Mouse (Mus musculus) heart, adult 18-20 months (tissue): ENCODE results near the gene Racgap1. TPM values are rescaled to one million over a fixed set of nuclear protein-coding genes. Genes with fewer than 3 reads are reported as not detected.

Experiments used
- DNase-seq, 2 experiments: peaks; one replicate each; pipeline ENCODE4 v3.0.0; 2021 to 2022; ENCODE audit warnings: mixed read lengths in 1 of 2
- long read RNA-seq, 2 experiments: library from polyadenylated mRNA; stranded (forward); transcript quantifications; one replicate each; pipeline ENCODE4 v2.0.0; 2021
- total RNA-seq, 2 experiments: library from RNA; stranded (reverse); gene quantifications; 2 replicates each; pipeline ENCODE4 v1.2.3; 2021

Gene Racgap1
- total RNA-seq, result 1 to 10 TPM in 1 of 2 experiments, under 1 TPM in 1; 0.82 to 1.6 TPM
- long read RNA-seq, experiment 1, partial matches to known transcripts, result 0 of 2 reads
- long read RNA-seq, experiment 1, other reads (novel, unspliced or antisense), result 1 of 2 reads
- long read RNA-seq, experiment 2, partial matches to known transcripts, result 1 of 1 reads
- long read RNA-seq, experiment 2, other reads (novel, unspliced or antisense), result 0 of 1 reads

DNA sequence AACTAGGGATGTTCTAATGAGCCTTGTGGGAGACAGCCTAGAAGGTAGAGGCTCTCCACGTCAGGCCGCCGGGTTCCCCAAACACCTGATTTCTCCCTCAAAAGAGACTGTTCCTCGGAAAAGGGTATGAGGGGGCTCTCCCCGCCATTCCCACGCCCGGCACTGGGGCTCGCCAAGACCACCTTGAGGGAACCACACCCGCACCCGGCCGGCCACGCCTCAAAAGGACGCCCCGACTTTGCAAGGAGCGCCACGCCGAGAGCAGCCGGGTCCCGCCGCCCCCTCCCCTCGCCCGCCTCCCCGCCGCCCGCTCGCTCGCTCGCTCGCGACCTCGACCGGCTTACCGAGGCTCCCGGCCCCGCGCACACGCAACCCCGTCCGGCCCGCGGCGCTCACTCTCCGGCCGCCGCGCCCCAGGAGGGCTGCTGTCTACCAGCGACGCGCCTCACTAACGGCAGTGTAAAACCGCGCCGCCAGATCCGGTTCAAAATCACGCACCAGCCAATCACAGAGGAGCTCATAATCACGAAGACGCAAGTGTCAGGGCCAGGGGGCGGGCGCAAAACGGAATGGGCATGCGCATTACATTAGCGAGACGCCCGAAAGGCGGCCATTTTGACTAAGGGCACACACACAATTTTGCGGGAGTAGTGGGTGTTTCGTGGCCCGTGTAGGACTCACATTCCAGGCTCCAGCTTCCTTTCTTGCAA is at the start of gene Racgap1:
Gene Racgap1, minus strand, starts transcription at position 494 of the 710 bp plus-strand sequence.
- DNase-seq, result peak; percentile 97 to 98

DNA sequence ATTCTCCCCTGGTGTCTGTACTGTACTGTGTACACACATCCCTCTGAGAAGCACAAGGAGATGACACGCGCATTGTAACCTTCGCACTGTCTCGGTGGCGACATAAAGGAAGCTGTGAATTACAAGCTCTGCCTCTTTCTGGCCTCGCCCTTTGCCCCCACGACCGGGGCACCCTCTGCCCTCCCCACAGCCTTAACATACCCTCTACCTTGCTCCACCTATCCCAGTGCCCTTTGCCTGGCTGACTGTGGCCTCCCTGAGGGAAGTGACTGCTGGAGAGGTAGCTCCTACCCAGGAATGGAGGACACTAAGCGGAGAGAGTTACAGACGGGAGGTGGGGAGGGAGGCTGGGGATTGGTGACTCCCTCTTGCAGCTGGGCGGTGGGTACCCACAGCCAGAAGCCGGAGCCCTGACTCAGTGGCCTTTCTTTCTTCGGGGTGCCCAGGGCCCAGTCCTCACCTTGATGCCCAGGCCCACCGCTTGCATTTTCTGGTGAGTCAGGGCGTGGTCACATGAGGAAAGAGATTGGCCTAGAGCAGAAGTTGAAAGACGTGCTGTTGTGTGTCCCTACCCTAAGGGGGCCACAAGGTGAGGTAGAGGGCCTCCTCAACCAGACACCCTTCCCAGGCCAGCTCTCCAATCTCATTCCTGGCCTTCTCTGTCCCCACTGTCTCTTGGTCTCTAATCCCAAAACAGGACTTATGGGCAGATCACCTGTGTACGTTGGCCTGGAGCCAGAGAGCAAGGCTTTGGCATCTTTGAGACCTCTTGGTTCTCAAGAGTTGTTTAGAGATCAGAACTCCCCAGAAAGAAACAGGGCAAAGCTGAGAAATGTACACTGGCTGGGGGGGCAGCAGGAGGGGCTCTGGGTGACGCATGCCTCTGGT is 49.0 kb upstream of the Racgap1 start:
- DNase-seq, result no peak

DNA sequence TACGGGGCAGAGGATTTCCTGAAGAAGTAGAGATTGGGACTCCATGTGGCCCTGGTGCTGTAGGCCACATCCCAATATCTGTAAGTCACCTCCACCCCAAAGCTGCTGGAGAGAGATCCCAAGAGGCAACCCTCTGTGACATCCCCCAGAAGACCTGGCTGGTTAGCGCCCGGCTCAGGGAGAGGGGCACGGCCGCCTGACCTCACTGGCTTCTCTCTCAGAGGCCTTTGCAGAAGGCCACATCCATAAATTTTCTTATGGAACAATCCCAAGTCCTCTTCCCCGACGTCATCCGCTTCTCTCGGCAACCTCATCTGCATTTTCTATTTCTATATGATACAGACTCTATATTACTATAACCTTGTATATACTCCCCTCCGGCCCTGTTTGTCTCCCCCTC is 48.3 kb upstream of the Racgap1 start:
- no peak for DNase-seq

DNA sequence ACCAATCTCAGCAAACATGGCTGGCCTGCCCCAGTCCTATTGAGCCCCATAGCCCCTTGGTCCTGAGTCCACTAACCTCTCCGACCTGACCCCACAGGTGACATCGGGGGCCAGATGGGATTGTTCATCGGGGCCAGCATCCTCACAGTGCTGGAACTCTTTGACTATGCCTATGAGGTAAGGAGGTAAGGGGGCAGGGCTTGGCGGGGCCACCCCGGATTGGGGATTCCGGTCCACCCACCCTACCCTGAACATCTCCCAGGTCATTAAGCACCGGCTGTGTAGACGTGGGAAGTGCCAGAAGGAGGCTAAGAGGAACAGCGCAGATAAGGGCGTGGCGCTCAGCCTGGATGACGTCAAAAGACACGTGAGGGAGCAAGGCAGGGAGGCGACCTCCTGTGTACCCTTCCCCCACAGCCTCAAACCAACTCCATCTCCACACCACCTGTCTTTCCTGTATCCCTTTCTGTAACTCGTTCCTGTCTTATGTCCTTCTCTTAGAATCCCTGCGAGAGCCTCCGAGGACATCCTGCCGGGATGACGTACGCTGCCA is 47.2 kb upstream of the Racgap1 start:
- DNase-seq, result no peak

DNA sequence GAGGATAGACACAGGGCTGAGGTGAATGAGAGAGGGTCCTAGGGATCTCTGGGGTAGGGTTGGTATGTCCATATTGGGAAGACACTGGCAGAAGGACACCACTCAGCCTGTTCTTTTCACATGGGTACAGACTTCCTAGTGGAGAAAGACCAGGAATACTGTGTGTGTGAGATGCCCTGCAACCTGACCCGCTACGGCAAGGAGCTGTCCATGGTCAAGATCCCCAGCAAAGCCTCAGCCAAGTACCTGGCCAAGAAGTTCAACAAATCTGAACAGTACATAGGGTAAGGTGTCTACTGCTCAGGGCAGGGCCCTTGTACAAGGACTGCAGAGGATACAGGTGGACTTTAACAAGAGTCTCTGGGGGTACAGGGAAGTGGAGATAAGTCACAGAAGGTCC is 45.9 kb upstream of the Racgap1 start:
- no peak for DNase-seq

- no peak for DNase-seq
Observed at GRCm38 (mm10) chr15:99691976-99692375, 40.5 kb upstream of the Racgap1 start.

GRCm38 (mm10) chr15:99690924-99691323 is 39.5 kb upstream of the Racgap1 start:
- no peak for DNase-seq

DNA sequence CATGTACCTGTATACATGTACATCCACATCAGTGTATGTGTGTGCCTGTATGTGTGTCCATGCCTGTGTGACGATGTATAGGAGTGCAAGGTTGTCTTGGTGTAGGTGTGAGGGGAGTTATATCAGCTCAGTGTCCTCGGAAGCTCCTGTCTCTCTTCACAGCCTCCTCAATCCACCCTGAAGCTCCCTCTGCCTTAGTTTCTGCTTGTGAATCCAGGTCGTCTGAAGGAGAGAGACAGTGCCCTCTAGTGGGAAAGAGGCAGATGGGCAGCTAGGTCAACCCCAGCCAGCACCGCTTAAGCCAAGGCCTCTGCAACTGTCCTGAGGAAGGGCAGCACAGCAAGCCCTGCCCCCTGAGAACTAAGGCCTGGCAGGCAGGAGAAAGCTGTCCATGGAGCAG is 37.3 kb upstream of the Racgap1 start:
- DNase-seq, result peak; percentile 50 to 65

GRCm38 (mm10) chr15:99684156-99684555 is 32.7 kb upstream of the Racgap1 start:
- DNase-seq, result no peak

DNA sequence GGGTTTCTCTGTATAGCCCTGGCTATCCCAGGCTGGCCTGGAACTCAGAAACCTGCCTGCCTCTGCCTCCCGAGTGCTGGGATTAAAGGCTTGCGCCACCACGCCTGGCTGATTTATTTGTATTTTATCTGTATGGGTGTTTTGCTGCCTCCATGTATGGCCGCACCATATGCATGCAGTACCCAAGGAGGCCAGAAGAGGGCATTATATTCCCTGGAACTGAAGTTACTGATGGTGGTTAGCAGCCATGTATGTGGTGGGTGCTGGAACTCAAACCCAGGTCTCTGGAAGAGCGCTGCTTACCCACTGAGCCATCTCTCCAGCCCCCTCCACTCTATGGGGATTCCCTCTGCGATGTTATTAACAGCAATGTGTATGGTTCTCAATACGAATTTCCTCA is 31.4 kb upstream of the Racgap1 start:
- DNase-seq, result no peak

DNA sequence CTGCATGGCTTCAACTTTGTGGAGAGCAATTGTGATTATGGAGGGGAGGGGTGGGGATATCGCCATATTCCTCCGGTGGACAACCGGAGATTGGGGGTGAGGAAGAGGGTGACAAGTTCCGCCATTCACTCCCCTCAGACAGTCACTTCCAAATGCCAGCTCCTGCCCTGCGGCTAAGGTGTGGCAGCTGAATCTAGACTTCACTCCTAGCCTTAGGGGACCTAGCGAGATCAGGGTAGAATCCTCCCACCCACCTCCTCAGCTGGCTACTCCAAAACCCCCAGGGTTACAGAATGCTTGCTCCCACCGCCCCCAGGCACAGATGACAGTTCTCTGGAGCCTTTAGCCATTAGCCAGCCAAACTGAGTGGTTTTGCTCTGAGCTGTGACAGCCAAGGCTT is 27.6 kb upstream of the Racgap1 start:
- no peak for DNase-seq

- peak in 1 of 2 experiments; percentile 50 for DNase-seq
Observed at GRCm38 (mm10) chr15:99678063-99678800, 26.8 kb upstream of the Racgap1 start.

DNA sequence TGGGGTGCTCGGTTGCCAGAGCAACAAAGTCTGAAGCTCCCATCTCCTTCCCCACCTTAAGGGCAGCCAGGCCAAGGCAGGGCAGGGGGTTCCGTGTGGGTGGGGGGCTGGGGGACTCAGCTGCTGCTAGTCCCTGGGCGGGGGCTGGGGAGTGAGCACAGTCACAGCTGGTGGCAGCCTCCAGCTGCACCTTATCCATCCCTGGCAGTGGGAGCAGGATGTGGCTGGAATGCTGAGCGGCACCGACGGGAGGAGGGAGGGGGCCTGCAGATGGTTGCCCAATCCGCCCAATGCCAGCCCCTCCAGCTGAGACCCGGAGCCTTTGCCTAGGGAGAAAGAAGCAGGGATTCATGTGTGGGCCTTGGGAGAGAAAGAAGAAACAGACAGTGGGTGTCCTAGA is 25.6 kb upstream of the Racgap1 start:
- no peak for DNase-seq

- no peak for DNase-seq
Observed at GRCm38 (mm10) chr15:99674866-99675265, 23.4 kb upstream of the Racgap1 start.

DNA sequence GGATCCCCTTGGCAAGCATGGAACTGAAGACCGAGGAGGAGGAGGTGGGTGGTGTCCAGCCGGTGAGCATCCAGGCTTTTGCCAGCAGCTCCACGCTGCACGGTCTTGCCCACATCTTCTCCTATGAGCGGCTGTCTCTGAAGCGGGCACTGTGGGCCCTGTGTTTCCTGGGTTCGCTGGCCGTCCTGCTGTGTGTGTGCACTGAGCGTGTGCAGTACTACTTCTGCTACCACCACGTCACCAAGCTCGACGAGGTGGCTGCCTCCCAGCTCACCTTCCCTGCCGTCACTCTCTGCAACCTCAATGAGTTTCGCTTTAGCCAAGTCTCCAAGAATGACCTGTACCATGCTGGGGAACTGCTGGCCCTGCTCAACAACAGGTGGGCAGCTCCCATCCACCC is 20.3 kb upstream of the Racgap1 start:
- DNase-seq, result no peak

- DNase-seq, result no peak
Observed at GRCm38 (mm10) chr15:99670964-99671670, 19.7 kb upstream of the Racgap1 start.

- DNase-seq, result peak; percentile 54 to 66
Observed at GRCm38 (mm10) chr15:99670154-99670821, 18.8 kb upstream of the Racgap1 start, which contains the start of gene Asic1. Asic1 (plus strand) TSS chr15:99670368.

DNA sequence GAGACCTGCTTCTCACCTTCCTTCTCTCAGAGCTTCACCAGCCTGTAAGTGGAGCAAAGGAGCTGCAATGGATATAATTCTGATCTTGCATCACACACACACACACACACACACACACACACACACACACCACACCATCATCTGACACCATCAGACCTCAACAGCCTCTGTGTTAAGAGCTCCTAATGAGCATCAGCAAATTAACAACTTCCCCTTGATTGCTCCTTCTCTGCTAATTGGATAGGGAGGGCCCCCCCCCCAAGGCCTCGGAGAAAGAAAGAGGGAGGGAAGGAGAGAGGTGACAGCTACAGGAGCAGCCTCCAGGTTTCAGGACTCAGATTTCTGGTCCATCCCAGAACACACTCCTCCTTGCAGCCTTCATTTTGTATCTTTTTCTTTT is 17.9 kb upstream of the Racgap1 start:
- DNase-seq, result no peak

DNA sequence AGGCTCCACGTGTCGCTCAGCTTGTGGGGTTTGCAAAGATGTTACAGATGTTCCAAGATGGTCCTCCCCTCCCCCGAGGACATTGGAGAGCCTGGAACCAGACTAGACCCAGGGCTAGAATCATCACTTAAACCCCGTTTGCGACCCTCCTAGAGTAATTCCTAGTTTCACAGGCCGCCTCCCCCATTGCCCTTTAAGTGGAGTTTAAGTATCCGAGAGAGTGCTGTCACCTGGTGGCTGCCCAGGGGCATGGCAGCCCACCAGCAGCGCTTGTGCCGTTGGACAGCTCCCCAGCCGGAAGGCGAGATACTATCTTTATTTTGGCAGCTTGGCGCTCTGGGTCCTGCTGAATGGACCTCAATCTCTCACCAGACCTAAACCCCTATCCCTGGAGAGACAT is 17.4 kb upstream of the Racgap1 start:
- peak; percentile 67 to 82 for DNase-seq

GRCm38 (mm10) chr15:99667544-99667943 is 16.1 kb upstream of the Racgap1 start:
- DNase-seq, result no peak
